Mouse (Mus musculus) liver, postnatal 0 days (tissue): ENCODE measurements around the gene Glb1l2.

Experiments
- CTCF ChIP-seq: sonication (generic); IDR thresholded peaks from 2 replicates; pipeline ENCODE4 v1.5.1; 2016; ENCODE audit warnings: antibody characterized with exemption, low read depth
- EP300 ChIP-seq: IDR thresholded peaks from 2 replicates; pipeline ENCODE4 v1.6.1; 2016; ENCODE audit warnings: antibody characterized with exemption, low read depth, mild to moderate bottlenecking

DNA sequence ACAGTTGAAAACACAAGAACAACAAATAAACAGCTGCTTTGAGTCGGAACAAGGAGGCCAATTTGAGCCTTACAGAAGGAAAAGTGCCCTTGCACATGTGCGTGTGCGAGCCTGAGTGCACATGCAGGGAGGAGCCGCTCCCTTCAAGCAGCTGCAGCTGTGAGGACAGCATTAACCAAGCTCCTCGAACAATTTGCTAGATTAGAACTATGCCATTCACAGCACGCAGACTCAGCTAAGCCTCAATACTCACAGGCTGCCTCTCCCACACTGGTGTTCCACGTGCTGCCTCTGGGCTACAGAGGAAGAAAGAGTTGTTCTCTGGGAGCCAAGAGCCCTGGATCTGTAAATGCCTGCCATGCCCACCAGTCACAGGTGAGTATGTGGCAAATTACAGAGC, 84.5 kb downstream of the Glb1l2 start:
- TF ChIP-seq CTCF (no peak), EP300 (no peak)
